Mouse (Mus musculus): Measurements from ENCODE around the gene Crtac1. TPM values are rescaled to one million over a fixed set of nuclear protein-coding genes. Genes with fewer than 3 reads are reported as not detected.

Gene Crtac1
- polyA plus RNA-seq, 1 experiment, result 1.1 TPM

- TF ChIP-seq POLR2A (IDR thresholded peaks at IDR 0.05; ENCODE audit: control insufficient read depth, extremely low read depth, insufficient read depth, low read length, poor library complexity) (no peak), CTCF (IDR thresholded peaks at IDR 0.05; ENCODE audit: borderline replicate concordance, control insufficient read depth, extremely low read depth, insufficient read depth, low read length, poor library complexity) (no peak)
- DNase-seq, result no peak
- Histone ChIP-seq H3K27me3 (ENCODE audit: control insufficient read depth, insufficient read depth, low read length) (no peaks in the 10 kb centered on the region; the same call in 1 of the 2 replicates), H3K4me3 (ENCODE audit: control insufficient read depth, insufficient read depth, low read length) (no peak overlapping the region), H3K36me3 (ENCODE audit: control insufficient read depth, insufficient read depth, low read length) (no peaks in the 10 kb centered on the region), H3K27ac (ENCODE audit: control insufficient read depth, insufficient read depth, low read length) (no peak overlapping the region), H3K4me1 (replicated peaks; ENCODE audit: control insufficient read depth, insufficient read depth, low read length) (no peaks in the 10 kb centered on the region)
- WGBS, result 82% methylated on average over 4 of the region's 4 CpGs
Measured at GRCm38 (mm10) chr19:42443266-42443665, 11.7 kb upstream of the Crtac1 start.

- WGBS, result 68% methylated on average over 8 of the region's 8 CpGs
- Histone ChIP-seq H3K27ac (ENCODE audit: control insufficient read depth, insufficient read depth, low read length) (no peak overlapping the region), H3K27me3 (ENCODE audit: control insufficient read depth, insufficient read depth, low read length) (no peaks in the 10 kb centered on the region; the same call in 1 of the 2 replicates), H3K4me1 (replicated peaks; ENCODE audit: control insufficient read depth, insufficient read depth, low read length) (no peaks in the 10 kb centered on the region), H3K36me3 (ENCODE audit: control insufficient read depth, insufficient read depth, low read length) (no peaks in the 10 kb centered on the region), H3K4me3 (ENCODE audit: control insufficient read depth, insufficient read depth, low read length) (no peak overlapping the region)
- DNase-seq, result no peak
- TF ChIP-seq POLR2A (IDR thresholded peaks at IDR 0.05; ENCODE audit: control insufficient read depth, extremely low read depth, insufficient read depth, low read length, poor library complexity) (no peak), CTCF (IDR thresholded peaks at IDR 0.05; ENCODE audit: borderline replicate concordance, control insufficient read depth, extremely low read depth, insufficient read depth, low read length, poor library complexity) (no peak)
Measured at GRCm38 (mm10) chr19:42442246-42443197, 10.9 kb upstream of the Crtac1 start.

- no peak for DNase-seq
- Histone ChIP-seq H3K36me3 (ENCODE audit: control insufficient read depth, insufficient read depth, low read length) (no peaks in the 10 kb centered on the region), H3K27me3 (ENCODE audit: control insufficient read depth, insufficient read depth, low read length) (no peaks in the 10 kb centered on the region; the same call in 1 of the 2 replicates), H3K4me3 (ENCODE audit: control insufficient read depth, insufficient read depth, low read length) (no peak overlapping the region), H3K4me1 (replicated peaks; ENCODE audit: control insufficient read depth, insufficient read depth, low read length) (no peaks in the 10 kb centered on the region), H3K27ac (ENCODE audit: control insufficient read depth, insufficient read depth, low read length) (no peak overlapping the region)
- TF ChIP-seq CTCF (IDR thresholded peaks at IDR 0.05; ENCODE audit: borderline replicate concordance, control insufficient read depth, extremely low read depth, insufficient read depth, low read length, poor library complexity) (no peak), POLR2A (IDR thresholded peaks at IDR 0.05; ENCODE audit: control insufficient read depth, extremely low read depth, insufficient read depth, low read length, poor library complexity) (no peak)
- WGBS, result 33% methylated on average over 3 of the region's 3 CpGs
Measured at GRCm38 (mm10) chr19:42440089-42440488, 8.5 kb upstream of the Crtac1 start.

- Histone ChIP-seq H3K4me1 (replicated peaks; ENCODE audit: control insufficient read depth, insufficient read depth, low read length) (no peaks in the 10 kb centered on the region), H3K27me3 (ENCODE audit: control insufficient read depth, insufficient read depth, low read length) (no peaks in the 10 kb centered on the region; the same call in 1 of the 2 replicates), H3K27ac (ENCODE audit: control insufficient read depth, insufficient read depth, low read length) (no peak overlapping the region), H3K36me3 (ENCODE audit: control insufficient read depth, insufficient read depth, low read length) (no peaks in the 10 kb centered on the region), H3K4me3 (ENCODE audit: control insufficient read depth, insufficient read depth, low read length) (no peak overlapping the region)
- DNase-seq, result peak; percentile 23
- 80% methylated on average over 9 of the region's 9 CpGs for whole genome bisulfite sequencing
- TF ChIP-seq POLR2A (IDR thresholded peaks at IDR 0.05; ENCODE audit: control insufficient read depth, extremely low read depth, insufficient read depth, low read length, poor library complexity) (no peak), CTCF (IDR thresholded peaks at IDR 0.05; ENCODE audit: borderline replicate concordance, control insufficient read depth, extremely low read depth, insufficient read depth, low read length, poor library complexity) (peak; percentile 38; the same call in 1 of the 2 replicates)
Measured at GRCm38 (mm10) chr19:42439353-42439752, 7.8 kb upstream of the Crtac1 start.

GRCm38 (mm10) chr19:42435621-42436020 is 4.0 kb upstream of the Crtac1 start:
- 73% methylated on average over 4 of the region's 4 CpGs for WGBS
- H3K27ac ChIP-seq (ENCODE audit: control insufficient read depth, insufficient read depth, low read length), result no peak overlapping the region
- no peak overlapping the region for H3K4me3 ChIP-seq (ENCODE audit: control insufficient read depth, insufficient read depth, low read length)
- H3K27me3 ChIP-seq (ENCODE audit: control insufficient read depth, insufficient read depth, low read length), result peaks cover 14% of the 10 kb centered on the region
- H3K4me1 ChIP-seq (replicated peaks; ENCODE audit: control insufficient read depth, insufficient read depth, low read length), result no peaks in the 10 kb centered on the region; the same call in 1 of the 2 replicates
- TF ChIP-seq POLR2A (IDR thresholded peaks at IDR 0.05; ENCODE audit: control insufficient read depth, extremely low read depth, insufficient read depth, low read length, poor library complexity) (no peak), CTCF (IDR thresholded peaks at IDR 0.05; ENCODE audit: borderline replicate concordance, control insufficient read depth, extremely low read depth, insufficient read depth, low read length, poor library complexity) (no peak)
- no peaks in the 10 kb centered on the region for H3K36me3 ChIP-seq (ENCODE audit: control insufficient read depth, insufficient read depth, low read length)
- DNase-seq, result no peak

GRCm38 (mm10) chr19:42432761-42433160 is 1.2 kb upstream of the Crtac1 start:
- H3K36me3 ChIP-seq (ENCODE audit: control insufficient read depth, insufficient read depth, low read length), result no peaks in the 10 kb centered on the region
- H3K27me3 ChIP-seq (ENCODE audit: control insufficient read depth, insufficient read depth, low read length), result peaks cover 14% of the 10 kb centered on the region
- no peaks in the 10 kb centered on the region; the same call in 1 of the 2 replicates for H3K4me1 ChIP-seq (replicated peaks; ENCODE audit: control insufficient read depth, insufficient read depth, low read length)
- no peak overlapping the region for H3K27ac ChIP-seq (ENCODE audit: control insufficient read depth, insufficient read depth, low read length)
- no peak overlapping the region for H3K4me3 ChIP-seq (ENCODE audit: control insufficient read depth, insufficient read depth, low read length)
- DNase-seq, result no peak
- no peak for TF ChIP-seq CTCF (IDR thresholded peaks at IDR 0.05; ENCODE audit: borderline replicate concordance, control insufficient read depth, extremely low read depth, insufficient read depth, low read length, poor library complexity)
- TF ChIP-seq POLR2A (IDR thresholded peaks at IDR 0.05; ENCODE audit: control insufficient read depth, extremely low read depth, insufficient read depth, low read length, poor library complexity), result no peak
- 45% methylated on average over 8 of the region's 8 CpGs for WGBS
